Mouse (Mus musculus): ENCODE measurements at regions not wholly inside any gene's neighbourhood (a gene's known extent, or its start where the extent isn't known, plus 50 kb on each side); places are given as distances from the start of the nearest gene placed in this dataset.

- TF ChIP-seq NELFE (IDR thresholded peaks at IDR 0.05; ENCODE audit: low read depth, low read length), result no peak
- no peak for TF ChIP-seq MAFK (IDR thresholded peaks at IDR 0.05; ENCODE audit: insufficient replicate concordance, low read length)
Observed at GRCm38 (mm10) chr1:91731703-91732102, 69.6 kb upstream of the Twist2 start.

All from CH12.LX (cell line).